8 mouse cellular contexts compared by ENCODE assay signal in the genomic region with DNA sequence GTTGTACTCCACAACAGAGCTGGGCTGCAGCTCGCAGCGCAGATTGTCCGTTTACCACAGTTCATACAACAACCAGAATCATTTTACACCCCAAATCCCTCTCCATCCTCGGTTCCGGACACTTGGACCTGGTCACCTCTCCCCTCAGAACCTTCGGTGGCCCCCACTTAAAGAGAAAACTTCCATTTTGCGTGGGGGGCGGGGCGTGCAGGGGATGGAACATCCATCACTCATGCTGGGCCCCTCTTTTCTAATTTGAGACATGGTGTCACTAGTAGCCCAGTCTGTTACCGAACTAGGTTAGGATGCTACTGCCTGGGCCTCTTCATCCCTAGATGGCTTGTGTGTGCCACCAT. TPM values are rescaled to one million over a fixed set of nuclear protein-coding genes. Genes with fewer than 3 reads are reported as not detected.
DNase-seq lines count a peak whose midpoint lies in the region; ATAC-seq and TF ChIP-seq lines count a peak whose summit lies in the region.

No protein-coding gene starts in this region.

- DNase-seq in gastrocnemius, postnatal 10 days: peak; percentile 35
- no peak for DNase-seq in gastrocnemius, postnatal 25 days
- DNase-seq in spleen, adult 2 months (ENCODE audit: low read depth in 1 of 2, low spot score in 2 of 2): peak in 1 of 2 experiments; percentile 30
- DNase-seq in spleen, adult 12 weeks (ENCODE audit: low spot score): no peak
- DNase-seq in hindbrain, postnatal 0 days (ENCODE audit: low spot score): no peak
- DNase-seq in midbrain, embryonic 11.5 days (ENCODE audit: low spot score, missing footprints): no peak
- DNase-seq in T-cell, adult 2 months (ENCODE audit: low spot score): no peak
- DNase-seq in adrenal gland, postnatal 25 days: no peak

- TF ChIP-seq CTCF in spleen, adult 2 months (IDR thresholded peaks at IDR 0.05; ENCODE audit: extremely low read depth, insufficient read depth, insufficient read length, insufficient replicate concordance): no peak
- TF ChIP-seq CTCF in hindbrain, postnatal 0 days (IDR thresholded peaks at IDR 0.05; ENCODE audit: low read depth): no peak

- TF ChIP-seq POLR2A in spleen, adult 2 months (IDR thresholded peaks at IDR 0.05; ENCODE audit: low read depth, low read length): no peak

- 20% methylated on average over 10 of the region's 10 CpGs for WGBS in spleen, adult 2 months
- WGBS in hindbrain, postnatal 0 days: 15% methylated on average over 10 of the region's 10 CpGs
- 28% methylated on average over 10 of the region's 10 CpGs for WGBS in midbrain, embryonic 11.5 days

- H3K9ac ChIP-seq in hindbrain, postnatal 0 days (replicated peaks; ENCODE audit: low read length): peak overlapping the region; percentile 58
- peak overlapping the region; percentile 82 for H3K9ac ChIP-seq in midbrain, embryonic 11.5 days (ENCODE audit: low read length)

- H3K9me3 ChIP-seq in hindbrain, postnatal 0 days (ENCODE audit: low read length): no peaks in the 10 kb centered on the region
- no peaks in the 10 kb centered on the region for H3K9me3 ChIP-seq in midbrain, embryonic 11.5 days (ENCODE audit: control insufficient read depth, low read length)

- H3K27ac ChIP-seq in spleen, adult 2 months (ENCODE audit: insufficient read depth, low read length): peak overlapping the region; percentile 91
- peak overlapping the region; percentile 93 for H3K27ac ChIP-seq in hindbrain, postnatal 0 days
- H3K27ac ChIP-seq in midbrain, embryonic 11.5 days (ENCODE audit: low read depth, low read length): peak overlapping the region; percentile 79

- H3K4me1 ChIP-seq in spleen, adult 2 months (ENCODE audit: control insufficient read depth, insufficient read depth, insufficient read length): 0 out of 2 replicates have a peak, but pooled peaks cover 4% of the 10 kb centered on the region
- H3K4me1 ChIP-seq in hindbrain, postnatal 0 days (ENCODE audit: insufficient read depth, low read length): no peaks in the 10 kb centered on the region
- peaks cover 5% of the 10 kb centered on the region for H3K4me1 ChIP-seq in midbrain, embryonic 11.5 days (ENCODE audit: control insufficient read depth, insufficient read depth, low read length)

- peaks cover 2% of the 10 kb centered on the region for H3K36me3 ChIP-seq in spleen, adult 2 months (ENCODE audit: control insufficient read depth, insufficient read depth, low read length)
- 0 out of 2 replicates have a peak, but pooled peaks cover 3% of the 10 kb centered on the region for H3K36me3 ChIP-seq in hindbrain, postnatal 0 days (ENCODE audit: insufficient read depth, low read length)
- no peaks in the 10 kb centered on the region for H3K36me3 ChIP-seq in midbrain, embryonic 11.5 days (ENCODE audit: control insufficient read depth, insufficient read depth, low read length)

- peak overlapping the region; percentile 73 for H3K4me2 ChIP-seq in hindbrain, postnatal 0 days (ENCODE audit: low read depth, low read length)
- peak overlapping the region; percentile 61 for H3K4me2 ChIP-seq in midbrain, embryonic 11.5 days

- peak overlapping the region; percentile 61 for H3K4me3 ChIP-seq in spleen, adult 2 months (ENCODE audit: extremely low read depth, insufficient read depth, insufficient read length)
- H3K4me3 ChIP-seq in hindbrain, postnatal 0 days (ENCODE audit: low read length): peak overlapping the region; percentile 41
- peak overlapping the region; percentile 40 for H3K4me3 ChIP-seq in midbrain, embryonic 11.5 days (ENCODE audit: low read depth, low read length)

- ATAC-seq in hindbrain, postnatal 0 days: peak; percentile 4
- peak; percentile 2; the same call in 1 of the 2 replicates for ATAC-seq in midbrain, embryonic 11.5 days (ENCODE audit: low FRiP score)

- H3K27me3 ChIP-seq in spleen, adult 2 months (ENCODE audit: control insufficient read depth, insufficient read depth, low read length): no peaks in the 10 kb centered on the region
- H3K27me3 ChIP-seq in hindbrain, postnatal 0 days (ENCODE audit: insufficient read depth, low read length): no peaks in the 10 kb centered on the region
- H3K27me3 ChIP-seq in midbrain, embryonic 11.5 days (ENCODE audit: control insufficient read depth, insufficient read depth, low read length): no peaks in the 10 kb centered on the region

RNA-seq across cellular contexts. Expression of a gene that starts 0.8 kb away (rescaled TPM):
- 1 to 10 TPM; 4.4 to 4.7 TPM for total RNA-seq in gastrocnemius, postnatal 10 days (2021)
- total RNA-seq in gastrocnemius, postnatal 25 days (2021): 1 to 10 TPM; 4.1 to 4.6 TPM
- polyA plus RNA-seq in spleen, adult 2 months (2012; rRNA removed): 2.7 and 3.8 TPM in 2 replicates
- total RNA-seq in hindbrain, postnatal 0 days (2014; rRNA removed): 10.9 and 12.1 TPM in 2 replicates
- 10.9 and 11.1 TPM in 2 replicates for polyA plus RNA-seq in hindbrain, postnatal 0 days (2015; fragmentation: Nextera tagmentation; extraction: Ambion mirVana)
- 5.0 and 6.1 TPM in 2 replicates for polyA plus RNA-seq in midbrain, embryonic 11.5 days (2014; fragmentation: Nextera tagmentation; extraction: Ambion mirVana)
- 2.9 and 3.7 TPM in 2 replicates for total RNA-seq in adrenal gland, postnatal 25 days (2021)

RNA-seq across cellular contexts. Expression of a gene that starts 9.3 kb away (rescaled TPM):
- total RNA-seq in gastrocnemius, postnatal 10 days (2021): 10 to 100 TPM; 15.9 to 19.2 TPM
- total RNA-seq in gastrocnemius, postnatal 25 days (2021): 1 to 10 TPM; 7.4 to 7.7 TPM
- 116 and 120 TPM in 2 replicates for polyA plus RNA-seq in spleen, adult 2 months (2012; rRNA removed)
- 45.4 and 57.4 TPM in 2 replicates for total RNA-seq in hindbrain, postnatal 0 days (2014; rRNA removed)
- 36.8 and 44.1 TPM in 2 replicates for polyA plus RNA-seq in hindbrain, postnatal 0 days (2015; fragmentation: Nextera tagmentation; extraction: Ambion mirVana)
- 52.3 and 57.1 TPM in 2 replicates for polyA plus RNA-seq in midbrain, embryonic 11.5 days (2014; fragmentation: Nextera tagmentation; extraction: Ambion mirVana)
- 37.2 and 37.3 TPM in 2 replicates for total RNA-seq in adrenal gland, postnatal 25 days (2021)

RNA-seq across cellular contexts. Expression of a gene that starts 10.2 kb away (rescaled TPM):
- 1 to 10 TPM; 4.8 to 7.6 TPM for total RNA-seq in gastrocnemius, postnatal 10 days (2021)
- total RNA-seq in gastrocnemius, postnatal 25 days (2021): 1 to 10 TPM; 1.7 to 2.7 TPM
- polyA plus RNA-seq in spleen, adult 2 months (2012; rRNA removed): 82.8 and 108 TPM in 2 replicates
- 22.8 and 26.0 TPM in 2 replicates for total RNA-seq in hindbrain, postnatal 0 days (2014; rRNA removed)
- polyA plus RNA-seq in hindbrain, postnatal 0 days (2015; fragmentation: Nextera tagmentation; extraction: Ambion mirVana): 32.7 and 34.1 TPM in 2 replicates
- 0.45 and 0.66 TPM in 2 replicates for polyA plus RNA-seq in midbrain, embryonic 11.5 days (2014; fragmentation: Nextera tagmentation; extraction: Ambion mirVana)
- total RNA-seq in adrenal gland, postnatal 25 days (2021): 22.5 and 33.4 TPM in 2 replicates

RNA-seq across cellular contexts. Expression of a gene that starts 19.7 kb away (rescaled TPM):
- total RNA-seq in gastrocnemius, postnatal 10 days (2021): 100 to 1,000 TPM; 131 to 133 TPM
- total RNA-seq in gastrocnemius, postnatal 25 days (2021): 100 to 1,000 TPM in 1 of 2 experiments, 10 to 100 TPM in 1; 90.9 to 101 TPM
- polyA plus RNA-seq in spleen, adult 2 months (2012; rRNA removed): 89.3 and 103 TPM in 2 replicates
- total RNA-seq in hindbrain, postnatal 0 days (2014; rRNA removed): 76.1 and 79.5 TPM in 2 replicates
- 225 and 236 TPM in 2 replicates for polyA plus RNA-seq in hindbrain, postnatal 0 days (2015; fragmentation: Nextera tagmentation; extraction: Ambion mirVana)
- 348 and 354 TPM in 2 replicates for polyA plus RNA-seq in midbrain, embryonic 11.5 days (2014; fragmentation: Nextera tagmentation; extraction: Ambion mirVana)
- 143 and 150 TPM in 2 replicates for total RNA-seq in adrenal gland, postnatal 25 days (2021)
